Mouse (Mus musculus) layer of hippocampus, postnatal 36 days (tissue): ENCODE data around the gene Nfxl1. TPM values are rescaled to one million over a fixed set of nuclear protein-coding genes. Genes with fewer than 3 reads are reported as not detected.
"Not testable (repeated sequence)": the region's sequence is repeated elsewhere in the genome, so short reads cannot be mapped to it uniquely, and the experiment has no call there.

ENCODE experiments used
- DNase-seq, 2 experiments: peaks; one replicate each; pipeline ENCODE4 v3.0.0; 2022
- total RNA-seq, 2 experiments: library from RNA; stranded (reverse); gene quantifications; 2 replicates each; pipeline ENCODE4 v1.2.3; 2021

Nfxl1 gene
- 10 to 100 TPM; 14.9 to 21.1 TPM for total RNA-seq

DNA sequence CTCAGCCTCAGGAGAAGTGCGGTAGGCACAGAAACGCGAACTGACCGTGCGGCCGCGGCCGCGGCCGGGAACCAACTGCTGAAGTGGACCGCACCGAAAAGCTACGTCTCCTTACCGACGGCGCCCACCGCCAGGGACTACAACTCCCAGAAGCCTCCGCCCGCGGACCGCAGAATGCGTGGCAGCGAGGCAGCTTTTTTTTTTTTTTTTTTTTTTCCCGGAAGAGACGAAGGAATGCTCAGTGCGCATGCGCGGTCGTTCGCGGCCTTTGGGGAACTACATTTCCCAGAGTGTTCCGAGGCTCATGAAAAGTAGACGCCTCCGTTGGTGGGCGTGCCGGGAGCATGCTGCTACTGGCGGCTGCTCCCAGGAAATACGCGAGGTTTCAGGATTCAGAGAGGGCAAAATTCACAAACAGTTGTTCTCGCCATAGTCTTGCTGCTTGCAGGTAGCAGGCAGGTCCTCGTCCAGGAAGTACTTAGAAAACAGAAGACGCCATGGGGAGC is at the start of gene Nfxl1:
Nfxl1 (minus strand) TSS at position 141 of the 506 bp plus-strand sequence.
- peak; percentile 95 for DNase-seq

DNA sequence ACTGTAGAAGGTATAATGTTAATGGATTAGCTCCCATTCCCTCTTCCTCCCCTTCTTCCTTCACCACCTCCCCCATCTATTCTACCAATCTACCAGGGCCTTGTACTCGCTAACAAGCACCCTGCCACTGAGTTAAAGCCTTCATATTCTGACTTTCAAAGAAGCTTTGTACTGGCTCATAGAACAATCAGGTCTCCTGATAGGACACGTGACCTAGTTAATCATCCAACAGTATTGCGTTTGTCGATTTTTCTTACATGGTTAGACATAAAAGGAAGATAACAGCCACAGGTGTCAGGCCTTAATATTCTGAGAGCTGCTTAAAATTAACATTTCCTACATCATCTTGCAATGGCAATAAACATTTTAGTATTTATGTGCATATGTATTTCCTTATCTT is 43.7 kb upstream of the Nfxl1 start:
- no peak for DNase-seq

DNA sequence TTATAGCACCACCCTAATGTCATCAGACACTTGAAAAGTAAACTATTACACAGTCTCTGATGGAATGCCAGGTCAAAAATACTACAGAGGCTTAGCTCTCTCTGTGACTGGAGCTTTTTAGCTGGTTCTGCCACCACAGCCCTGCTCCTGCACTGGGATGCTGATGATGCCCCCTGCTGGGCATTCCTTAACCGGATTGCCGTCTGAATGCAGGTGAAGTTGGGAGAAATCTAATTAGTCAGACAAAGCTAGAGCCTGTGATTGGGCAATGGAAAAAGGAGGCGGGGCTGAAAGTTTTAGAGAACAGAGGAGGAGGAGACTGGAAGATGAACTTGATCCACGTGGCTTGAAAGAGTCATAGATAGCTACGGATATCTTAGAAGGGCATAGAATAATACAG is 41.5 kb upstream of the Nfxl1 start:
- no peak for DNase-seq

DNA sequence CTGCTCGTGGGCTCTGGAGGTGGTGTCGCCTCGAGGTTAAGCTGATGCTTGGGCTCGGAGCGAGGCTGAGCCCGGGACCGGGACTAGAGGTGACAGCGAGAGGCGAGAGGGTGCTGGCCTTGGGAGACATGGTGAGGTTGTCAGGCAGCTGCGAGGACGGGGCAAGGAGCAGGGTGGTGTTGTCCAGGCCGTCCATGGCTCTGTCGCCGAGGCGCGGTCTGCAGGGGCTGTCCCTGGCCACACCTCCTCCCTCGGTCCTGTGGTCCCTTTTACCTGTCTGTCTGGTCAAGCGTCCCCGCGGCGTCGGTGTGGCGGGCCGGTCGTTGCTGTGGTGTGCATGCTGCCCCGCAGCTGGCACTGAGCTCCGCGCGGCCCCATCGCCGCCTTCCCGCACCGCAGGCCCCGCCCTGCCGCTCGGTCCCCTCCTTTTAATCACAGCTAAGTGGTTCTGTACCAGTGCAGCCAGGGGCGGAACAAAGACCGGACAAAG is 27.8 kb upstream of the Nfxl1 start, which contains the start of gene Gm5868:
Gm5868 (minus strand) TSS at position 360 of the 490 bp plus-strand sequence.
- no peak for DNase-seq

DNA sequence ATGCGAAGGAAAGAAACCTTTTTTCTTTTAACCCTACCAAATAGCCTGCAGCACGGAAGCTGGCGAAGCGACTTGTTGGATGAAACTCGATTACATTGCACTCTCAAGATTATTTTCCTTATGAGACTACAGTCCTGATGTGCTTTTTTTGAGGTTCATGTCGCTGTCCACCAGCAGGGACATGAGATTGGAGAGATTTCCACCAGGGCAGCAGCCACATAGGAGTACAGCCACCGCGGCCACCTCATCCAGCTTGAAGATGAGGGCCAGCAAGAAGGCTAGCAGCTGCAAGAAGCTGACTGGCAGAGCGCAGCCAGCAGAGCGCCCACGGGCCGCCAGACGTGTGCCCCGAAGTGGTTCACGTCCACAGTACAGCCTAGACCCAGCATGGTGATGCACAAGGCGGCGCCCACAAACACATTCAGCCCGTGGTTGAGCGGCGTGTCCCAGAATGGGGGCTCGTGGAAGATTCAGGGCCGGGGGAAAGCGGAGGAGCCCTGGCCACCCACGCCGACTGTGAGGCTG is 27.2 kb upstream of the Nfxl1 start:
- DNase-seq, result not testable (repeated sequence)

DNA sequence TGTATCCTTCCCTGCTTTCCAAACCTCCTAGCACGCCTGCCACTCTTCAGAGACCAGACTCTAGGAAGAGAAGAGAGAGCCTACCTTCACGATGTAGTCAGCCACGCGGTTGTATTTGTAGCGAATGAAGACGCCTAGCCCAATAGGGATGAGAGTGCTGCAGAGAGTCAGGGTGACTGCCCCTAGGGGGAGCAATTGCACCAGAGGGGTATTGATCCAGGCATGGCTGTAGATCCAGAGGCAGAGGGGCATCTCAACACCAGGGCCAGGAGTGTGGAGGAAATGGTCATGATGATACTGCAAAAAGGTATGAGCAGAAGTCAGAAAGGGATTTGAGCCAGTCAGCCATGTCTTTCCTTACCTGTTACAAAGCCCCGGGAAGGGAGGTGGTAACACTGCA is 26.6 kb upstream of the Nfxl1 start:
- not testable (repeated sequence) for DNase-seq

DNA sequence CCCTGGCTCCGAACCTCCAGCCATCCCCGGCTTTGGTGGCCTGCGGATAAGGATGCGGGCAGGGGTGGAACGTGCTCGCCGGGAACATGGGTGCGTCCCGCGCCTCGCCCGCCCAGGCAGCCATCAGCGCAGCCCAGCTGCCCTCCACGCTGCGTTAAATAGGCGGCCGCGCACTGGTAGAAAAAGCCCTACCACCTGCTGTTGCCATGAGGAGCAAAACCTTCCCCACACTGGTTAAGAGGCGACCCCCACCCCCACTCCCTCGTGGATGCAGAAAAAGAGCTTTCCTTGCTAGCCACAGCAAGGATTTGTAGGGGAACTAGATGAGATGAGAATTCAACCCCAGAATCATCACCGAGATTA is 21.5 kb upstream of the Nfxl1 start, which contains the start of gene Zar1:
Zar1 (minus strand) TSS at position 285 of the 363 bp plus-strand sequence.
- DNase-seq, result not testable (repeated sequence)

DNA sequence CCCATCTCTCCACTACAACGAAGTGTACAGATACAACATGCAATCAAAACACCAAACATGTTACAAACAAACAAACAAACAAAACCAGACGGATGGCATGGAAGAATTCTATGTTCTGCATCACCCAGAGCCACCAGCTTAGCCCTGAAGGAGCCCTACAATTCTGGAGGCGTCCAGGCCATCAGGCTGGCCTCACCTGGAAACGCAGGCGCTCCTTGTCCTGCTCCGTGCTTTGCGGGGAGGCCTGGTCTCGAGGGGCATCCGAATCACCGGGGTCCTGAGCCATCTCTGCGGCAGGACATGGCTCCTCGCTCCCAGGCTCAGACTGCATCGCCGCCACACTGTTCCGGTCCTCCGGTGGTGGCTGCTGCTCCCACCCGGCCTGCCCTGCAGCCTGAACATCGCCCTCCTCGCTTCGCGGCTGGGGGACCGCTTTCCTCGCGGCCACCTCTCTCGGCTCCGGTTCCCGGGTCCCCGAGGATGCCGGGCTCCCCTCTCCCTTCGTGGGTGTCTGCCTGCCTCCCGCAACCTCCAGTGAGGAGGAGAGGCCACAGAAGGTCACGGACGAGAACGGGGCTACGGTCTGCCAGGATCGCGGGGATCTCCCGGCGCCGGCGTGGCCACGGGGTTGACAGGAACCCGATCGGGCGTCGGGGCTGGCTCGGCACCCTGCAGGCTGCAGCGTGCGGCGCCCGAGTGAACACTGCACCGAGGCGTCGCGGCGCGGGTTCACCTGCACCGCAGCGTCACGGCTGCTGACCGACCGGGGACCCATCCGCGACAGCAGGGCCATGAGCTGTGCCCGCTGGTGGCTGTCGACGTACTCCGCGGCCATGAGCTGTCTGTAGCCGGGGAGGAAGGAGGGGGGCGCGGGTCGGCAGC is 20.8 kb upstream of the Nfxl1 start:
- not testable (repeated sequence) for DNase-seq

DNA sequence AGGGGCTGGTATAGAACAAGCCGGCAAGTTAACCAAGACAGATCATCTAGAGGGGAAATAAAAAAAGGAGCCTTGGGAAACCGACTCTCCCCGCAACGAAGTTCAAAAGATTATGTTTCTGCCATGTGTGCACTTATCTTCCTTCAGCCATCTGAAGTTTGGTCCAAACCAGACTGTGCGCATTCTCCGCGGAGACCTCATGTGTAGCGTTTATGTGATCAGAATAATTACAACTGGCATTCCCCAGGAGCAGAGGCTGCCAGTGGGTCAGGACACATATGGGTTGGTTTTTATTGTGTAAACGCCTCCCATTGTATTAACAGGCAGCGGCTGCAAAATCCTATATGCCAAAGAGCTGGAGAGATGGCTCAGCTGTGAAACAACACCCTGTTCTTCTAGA is 20.1 kb upstream of the Nfxl1 start:
- not testable (repeated sequence) for DNase-seq

DNA sequence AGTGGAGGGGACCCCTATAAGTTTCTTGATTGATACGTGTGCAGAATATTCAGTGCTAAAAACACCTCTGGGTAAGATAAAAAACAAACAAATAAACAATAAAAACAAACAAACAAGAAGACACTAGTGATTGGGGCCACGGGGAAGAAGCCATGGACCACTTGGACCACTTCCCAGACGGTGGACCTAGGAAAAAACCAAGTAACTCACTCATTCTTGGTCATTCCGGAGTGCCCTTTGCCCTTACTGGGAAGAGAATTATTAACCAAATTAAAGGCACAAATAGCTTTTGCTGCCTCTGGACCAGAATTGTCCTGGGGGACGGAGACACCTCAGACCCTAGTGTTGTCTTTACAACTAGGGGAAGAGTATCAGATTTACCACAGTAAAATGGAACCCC is 6.1 kb upstream of the Nfxl1 start:
- no peak for DNase-seq

DNA sequence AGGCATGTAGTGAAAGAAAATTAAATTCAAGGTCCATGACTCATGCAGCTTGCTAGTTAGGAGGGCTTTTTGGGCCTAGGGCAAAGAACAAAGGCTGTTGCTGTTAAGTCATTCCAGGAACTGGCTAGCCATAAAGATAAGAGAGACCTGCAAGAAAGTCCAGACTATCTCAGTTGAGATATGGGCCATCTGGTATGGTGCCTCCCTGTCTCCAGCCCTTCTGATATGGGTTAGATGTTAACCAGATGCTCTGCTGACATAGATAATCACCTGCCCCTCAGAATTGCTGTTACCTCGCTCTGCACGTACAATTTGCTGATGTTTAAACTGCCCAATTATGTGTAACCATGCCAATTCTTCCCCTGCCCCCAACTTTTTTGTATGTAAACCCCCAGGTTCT is 3.7 kb upstream of the Nfxl1 start:
- not testable (repeated sequence) for DNase-seq

DNA sequence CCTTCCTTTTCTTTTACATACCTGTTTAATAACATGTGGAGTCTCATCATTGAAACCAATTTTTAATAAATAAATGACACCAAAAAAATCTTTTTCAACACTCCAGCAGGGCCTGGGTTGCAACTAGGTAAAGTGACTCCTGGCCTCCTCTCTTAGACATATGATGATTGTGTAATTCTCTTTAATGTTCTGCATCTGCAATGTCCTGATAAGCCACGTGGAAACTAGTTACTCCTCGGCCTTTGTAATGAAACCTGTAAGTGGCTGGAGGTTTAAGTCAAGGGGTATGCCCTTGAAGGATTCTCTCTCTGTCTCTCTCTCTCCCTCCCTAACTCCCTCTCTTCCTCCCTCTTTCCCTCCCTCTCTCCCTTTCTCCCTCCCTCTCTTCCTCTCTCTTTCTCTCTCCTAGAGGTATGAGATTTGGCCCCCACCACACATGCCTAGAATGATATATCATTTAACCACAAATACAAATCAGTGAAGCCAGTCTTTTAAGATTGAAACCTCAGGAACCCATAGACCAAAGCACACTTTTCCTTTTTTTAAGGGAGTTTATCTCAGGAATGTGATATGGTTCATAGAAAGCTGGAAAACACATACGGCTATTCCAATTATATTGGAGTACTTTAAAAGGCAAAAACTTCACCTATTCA is 1.6 kb upstream of the Nfxl1 start:
- no peak for DNase-seq

DNA sequence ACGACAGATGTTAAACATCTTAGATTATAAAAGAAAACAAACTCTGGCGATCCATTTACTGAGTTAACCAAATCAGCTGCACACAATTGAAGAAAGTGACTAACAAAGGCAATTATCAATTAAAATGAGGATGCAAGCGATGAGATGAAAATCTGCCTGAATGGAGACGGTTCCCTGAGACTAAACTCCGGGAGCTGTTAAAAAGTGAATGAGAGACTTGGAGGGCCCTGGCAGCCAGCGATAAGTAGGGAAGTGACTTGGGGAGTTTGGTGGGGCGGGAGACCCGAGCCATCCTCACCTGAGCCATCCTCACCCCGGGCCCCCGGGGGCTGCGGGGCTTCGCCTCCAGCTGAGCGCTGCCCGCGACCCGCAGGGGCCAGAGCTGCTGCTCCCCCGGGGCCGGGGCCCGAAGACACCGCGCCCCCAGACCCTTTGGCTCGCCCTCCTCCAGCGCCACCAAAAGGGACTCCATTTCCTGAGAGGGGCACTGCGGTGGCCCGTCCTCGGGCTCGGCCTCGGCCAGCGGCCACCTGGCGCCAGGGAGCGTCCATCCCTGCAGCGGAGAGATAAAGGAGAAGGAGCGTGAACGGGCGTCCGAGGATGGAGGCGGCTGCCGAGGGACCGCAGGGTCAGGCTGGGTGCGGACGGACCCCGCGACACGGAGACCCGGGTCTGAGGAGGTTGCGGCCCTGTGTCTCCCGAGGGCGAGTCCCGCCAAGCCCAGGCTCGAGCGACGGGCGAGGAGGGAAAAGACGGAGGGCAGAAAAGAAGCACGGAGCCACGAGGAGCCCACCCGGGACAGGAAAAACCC is 563 bp downstream of the Nfxl1 start:
- peak; percentile 12 to 49 for DNase-seq

DNA sequence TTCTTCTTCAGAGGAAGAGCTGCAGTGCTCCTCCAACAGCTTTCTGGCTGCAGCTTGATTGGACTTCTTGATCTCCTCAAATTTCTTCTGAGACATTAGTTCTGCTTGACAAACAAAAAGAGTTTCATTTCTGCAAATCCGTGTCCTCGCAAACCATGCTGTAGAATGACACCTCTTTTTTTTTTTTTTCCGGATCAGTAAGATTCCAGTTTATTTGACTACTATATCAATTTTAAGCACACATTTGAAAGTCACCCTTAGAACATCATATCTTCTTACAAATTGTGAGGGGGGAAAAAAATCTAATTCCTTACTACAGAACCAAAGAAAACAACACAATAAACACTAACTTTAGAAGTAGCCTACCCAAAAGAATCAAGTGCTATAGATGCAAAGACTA is 3.2 kb downstream of the Nfxl1 start:
- no peak for DNase-seq

DNA sequence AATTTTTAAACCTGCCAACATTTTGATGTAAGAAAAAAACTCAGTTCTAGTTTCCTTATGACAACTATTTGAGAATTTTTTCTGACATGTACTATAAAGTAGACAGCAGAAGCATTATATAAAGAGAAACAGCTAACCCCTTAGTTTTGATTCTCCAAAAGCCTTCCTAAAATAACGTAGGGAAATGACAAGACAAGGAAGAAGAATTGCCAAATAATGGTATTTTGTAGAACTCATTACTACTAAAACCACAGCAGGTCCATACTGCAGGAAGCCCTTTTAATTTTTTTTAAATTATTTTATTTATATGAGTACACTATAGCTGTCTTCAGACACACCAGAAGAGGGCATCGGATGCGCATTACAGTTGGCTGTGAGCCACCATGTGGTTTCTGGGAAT is 8.3 kb downstream of the Nfxl1 start:
- DNase-seq, result no peak

DNA sequence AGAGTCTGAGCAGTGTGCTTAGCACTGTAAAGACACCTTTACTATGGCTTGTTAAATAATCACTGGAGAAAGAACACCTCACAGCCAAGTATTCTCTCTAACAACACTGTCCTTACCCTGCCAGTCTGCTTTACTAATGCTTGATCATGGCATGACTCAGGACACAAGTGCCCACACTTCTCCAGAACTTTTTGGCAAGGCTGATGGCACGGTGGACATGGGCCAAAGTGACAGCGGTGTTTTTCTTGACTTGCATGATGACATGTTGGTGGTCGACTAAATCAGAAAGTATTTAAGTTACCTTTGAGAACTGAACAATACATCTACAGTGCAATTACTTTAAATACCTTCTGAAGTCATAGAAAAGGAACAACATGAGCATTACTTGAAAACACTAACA is 30.6 kb downstream of the Nfxl1 start:
- no peak for DNase-seq

DNA sequence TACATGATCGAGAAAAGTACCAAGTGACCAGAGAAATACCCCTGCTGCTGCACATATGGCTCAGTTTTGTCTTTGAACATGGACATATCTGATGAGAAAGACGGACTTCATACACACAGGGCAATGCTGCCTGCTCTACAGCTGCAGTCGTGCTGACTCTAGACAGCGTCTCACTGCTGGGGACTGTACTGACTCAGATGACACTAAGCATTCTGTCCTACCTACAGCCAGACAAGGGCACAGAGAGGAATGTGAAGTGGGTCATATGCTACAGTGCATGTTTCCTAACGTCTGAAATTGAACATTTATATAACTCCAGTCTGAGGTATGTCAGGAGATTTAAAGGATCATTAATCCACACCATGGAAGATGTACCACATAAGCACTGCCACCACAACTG is 45.7 kb downstream of the Nfxl1 start:
- no peak for DNase-seq

DNA sequence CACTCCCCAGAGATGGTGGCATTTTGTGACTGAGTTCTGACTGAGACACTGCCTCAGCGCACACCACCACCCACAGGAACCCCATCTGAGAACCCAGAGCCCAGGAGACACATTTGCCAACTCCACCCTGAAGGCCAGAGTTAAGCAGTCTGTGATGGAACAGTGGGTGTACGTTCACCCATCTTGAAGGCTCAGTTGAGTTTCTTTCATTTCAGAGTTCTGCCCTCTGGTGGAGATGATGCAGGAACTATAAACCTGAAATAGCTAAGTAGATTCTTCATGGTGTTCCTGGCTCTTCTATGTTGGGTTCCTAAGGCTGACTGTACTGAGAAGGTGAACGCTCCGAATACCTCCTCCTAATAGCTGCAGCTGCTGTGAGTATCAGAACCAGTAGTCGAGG is 53.7 kb downstream of the Nfxl1 start:
- peak in 1 of 2 experiments; percentile 12 for DNase-seq

DNA sequence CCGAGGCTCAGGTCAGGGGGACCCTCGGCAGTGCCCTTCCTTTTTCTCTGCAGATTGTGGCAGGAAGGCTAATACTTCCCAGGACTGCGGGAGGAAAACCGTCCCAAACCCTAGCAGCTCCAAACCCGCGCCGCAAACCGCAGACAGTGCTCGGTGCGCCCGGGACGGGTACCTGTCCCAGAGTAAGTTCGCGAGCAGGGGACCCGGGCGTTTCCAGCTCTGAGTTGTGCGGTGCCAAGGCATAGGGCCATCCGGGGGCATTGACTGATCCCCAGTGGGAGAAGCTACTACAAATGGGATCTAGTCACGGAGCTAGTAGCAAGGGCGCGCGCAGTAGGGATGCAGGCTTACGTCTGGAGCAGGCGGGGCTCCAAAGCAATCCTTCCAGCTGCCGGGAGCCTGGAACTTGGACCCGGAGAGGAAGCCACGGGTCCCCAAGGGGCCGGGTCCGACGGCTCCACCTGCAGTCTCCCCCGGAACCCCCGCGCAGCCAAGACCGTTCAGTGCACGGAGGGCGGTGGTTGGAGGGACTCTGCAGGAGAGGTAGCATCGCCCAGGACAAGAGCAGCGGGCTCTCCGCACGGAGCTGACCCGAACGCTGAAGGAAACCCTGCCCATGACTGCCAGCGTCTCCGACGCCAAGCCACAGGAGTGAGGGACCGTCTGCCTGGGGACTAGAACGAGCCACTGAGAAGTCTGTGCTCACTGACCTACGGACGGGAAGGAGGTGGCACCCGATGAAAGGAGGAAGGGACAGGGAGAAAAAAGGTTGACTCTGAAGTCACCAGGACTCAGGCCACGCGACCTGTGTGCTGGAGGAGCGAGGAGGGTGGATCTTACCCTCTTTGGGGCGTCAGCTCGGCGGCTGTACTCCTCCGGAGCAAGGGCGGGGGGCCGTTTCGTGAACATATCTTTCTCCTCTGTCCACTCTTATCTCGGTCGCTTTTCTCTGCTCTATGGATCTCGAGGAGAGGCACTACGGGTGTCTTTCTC is 55.7 kb downstream of the Nfxl1 start, which contains the start of gene Corin:
Corin (minus strand) TSS at position 943 of the 993 bp plus-strand sequence.
- DNase-seq, result no peak

DNA sequence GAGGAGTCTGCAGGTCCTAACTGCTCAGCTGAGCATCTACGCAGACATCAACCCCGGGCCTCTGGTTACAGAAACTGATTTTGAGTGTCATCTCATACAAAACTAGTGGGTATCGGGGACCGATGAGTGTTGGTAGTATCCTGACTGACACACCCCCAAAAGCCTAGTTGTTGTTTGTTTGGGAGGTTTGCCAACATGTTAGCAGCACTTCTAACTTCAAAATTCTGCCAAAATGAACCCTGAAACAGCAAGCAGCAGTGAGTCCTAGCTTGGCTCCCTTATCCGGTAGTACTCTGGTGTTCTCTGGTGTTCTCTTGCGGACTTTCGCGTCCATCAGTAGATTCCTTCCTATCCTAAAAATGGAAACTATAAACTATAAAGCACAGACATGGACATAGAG is 56.7 kb downstream of the Nfxl1 start:
- no peak for DNase-seq

DNA sequence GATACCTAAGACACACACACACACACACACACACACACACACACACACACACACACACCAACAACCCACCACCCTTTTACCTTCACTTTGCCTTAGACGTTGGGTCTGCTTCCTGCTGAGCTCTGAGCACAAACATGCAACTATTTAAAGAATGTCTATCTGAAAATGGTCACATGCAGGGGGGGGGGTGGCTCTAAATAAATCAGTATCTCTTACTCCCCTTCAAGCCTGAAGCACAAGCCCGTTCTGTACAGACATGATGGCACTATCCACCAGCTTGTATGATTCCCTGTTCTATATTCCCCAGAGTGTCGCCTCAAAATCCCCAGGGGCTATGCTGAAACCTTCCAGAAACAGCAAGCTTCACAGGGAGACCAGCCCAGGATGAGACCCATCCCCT is 57.7 kb downstream of the Nfxl1 start:
- DNase-seq, result no peak
